Mouse (Mus musculus): ENCODE data around the gene Fam205a3. TPM values are rescaled to one million over a fixed set of nuclear protein-coding genes. Genes with fewer than 3 reads are reported as not detected.
"Not testable (repeated sequence)": the region's sequence is repeated elsewhere in the genome, so short reads cannot be mapped to it uniquely, and the experiment has no call there.

Fam205a3 gene
- not detected in 2 replicates for polyA plus RNA-seq (2015; fragmentation: Nextera tagmentation; extraction: Ambion mirVana)

GRCm38 (mm10) chr4:42318034-42318433 lies at the start of gene Fam205a3:
Gene Fam205a3 (plus strand): TSS chr4:42318334.
- not testable (repeated sequence) for H3K4me1 ChIP-seq (replicated peaks); H3K4me2 ChIP-seq; H3K9ac ChIP-seq; H3K4me3 ChIP-seq; ATAC-seq (ENCODE audit: low FRiP score, low read depth); H3K9me3 ChIP-seq; H3K36me3 ChIP-seq; H3K27me3 ChIP-seq; H3K27ac ChIP-seq (replicated peaks)
- WGBS: no CpG with 5 or more reads among the region's 1 CpGs

GRCm38 (mm10) chr4:42293967-42294366 lies 24.2 kb upstream of the Fam205a3 start, which contains the start of gene Gm21953:
Gene Gm21953 (plus strand): TSS chr4:42294267.
- not testable (repeated sequence) for H3K4me3 ChIP-seq; H3K36me3 ChIP-seq; H3K4me2 ChIP-seq; ATAC-seq (ENCODE audit: low FRiP score, low read depth); H3K9ac ChIP-seq; H3K27ac ChIP-seq (replicated peaks); H3K9me3 ChIP-seq; H3K27me3 ChIP-seq; H3K4me1 ChIP-seq (replicated peaks)
- no CpG with 5 or more reads among the region's 18 CpGs for WGBS

Other genes with a start within 250 kb of the Fam205a3 start
- not detected in 2 replicates for gene Gm3893, start 227.1 kb upstream of the Fam205a3 start, polyA plus RNA-seq (2015; fragmentation: Nextera tagmentation; extraction: Ambion mirVana)
- not detected in 2 replicates for gene Gm13304, start 203.5 kb upstream of the Fam205a3 start, polyA plus RNA-seq (2015; fragmentation: Nextera tagmentation; extraction: Ambion mirVana)
- 3.4 and 3.6 TPM in 2 replicates for gene Gm13306, start 164.9 kb upstream of the Fam205a3 start, polyA plus RNA-seq (2015; fragmentation: Nextera tagmentation; extraction: Ambion mirVana)
- not detected in 2 replicates for gene Gm13305, start 149.7 kb upstream of the Fam205a3 start, polyA plus RNA-seq (2015; fragmentation: Nextera tagmentation; extraction: Ambion mirVana)
- not detected in 2 replicates for gene Gm10600, start 77.7 kb upstream of the Fam205a3 start, polyA plus RNA-seq (2015; fragmentation: Nextera tagmentation; extraction: Ambion mirVana)
- not detected in 2 replicates for gene Ccl21b, start 62.6 kb upstream of the Fam205a3 start, polyA plus RNA-seq (2015; fragmentation: Nextera tagmentation; extraction: Ambion mirVana)
- not detected in 2 replicates for gene Gm21953, start 24.1 kb upstream of the Fam205a3 start, polyA plus RNA-seq (2015; fragmentation: Nextera tagmentation; extraction: Ambion mirVana)
- not detected in 2 replicates for gene Gm21586, start 121.0 kb downstream of the Fam205a3 start, polyA plus RNA-seq (2015; fragmentation: Nextera tagmentation; extraction: Ambion mirVana)
- gene Gm2163, start 148.4 kb downstream of the Fam205a3 start, polyA plus RNA-seq (2015; fragmentation: Nextera tagmentation; extraction: Ambion mirVana): 0.20 TPM in 1 of 2 replicates, not detected in the other
- gene Fam205a2, start 209.8 kb downstream of the Fam205a3 start, polyA plus RNA-seq (2015; fragmentation: Nextera tagmentation; extraction: Ambion mirVana): not detected in 2 replicates